Mouse (Mus musculus) cerebellum, adult 2 months (tissue): Measurements from ENCODE around the gene Cfap45.

Experiments
- CTCF ChIP-seq: fragments of 200-500 bp; IDR thresholded peaks from 2 replicates; pipeline ENCODE4 v1.5.1; 2011; ENCODE audit warnings: low read depth, mild to moderate bottlenecking, control low read depth, low read length, moderate library complexity, borderline replicate concordance; ENCODE audit not compliant: insufficient read depth
- POLR2A ChIP-seq: fragments of 200-500 bp; IDR thresholded peaks from 2 replicates; pipeline ENCODE4 v1.6.1; 2011; ENCODE audit warnings: low read length, control low read depth, borderline replicate concordance; ENCODE audit not compliant: insufficient read depth

DNA sequence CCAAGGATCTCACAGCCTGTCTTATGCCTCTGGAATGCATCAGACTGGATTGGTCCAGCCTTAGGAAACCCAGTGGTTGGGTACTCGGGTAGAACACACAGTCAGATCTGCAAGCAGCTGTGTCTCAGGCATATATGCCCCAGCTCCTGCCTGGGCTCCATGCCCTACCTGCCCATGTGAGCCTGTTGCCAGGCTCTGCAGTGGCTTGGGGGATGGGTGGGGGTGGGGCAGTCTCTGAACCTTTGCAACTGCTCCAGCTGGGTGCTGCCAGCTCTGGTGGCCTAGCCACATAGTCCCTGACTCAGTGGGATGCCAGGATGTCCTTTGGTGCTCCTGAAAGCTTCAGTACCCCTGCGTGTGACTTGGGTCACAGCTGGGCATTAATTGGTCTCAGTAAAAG is 28.7 kb downstream of the Cfap45 start:
- TF ChIP-seq CTCF = no peak
- TF ChIP-seq POLR2A = no peak
